Mouse (Mus musculus) adrenal gland (tissue): ENCODE data around the gene Lpar5.
"Not testable (repeated sequence)": the region's sequence is repeated elsewhere in the genome, so short reads cannot be mapped to it uniquely, and the experiment has no call there.

Experiments used
- intact Hi-C: fragments of 180-260 bp; cut with DNase I; formaldehyde crosslinking; loops from one replicate; pipeline ENCODE4 v1.15.1; 2025
- long read RNA-seq, 2 experiments: library from polyadenylated mRNA; unstranded; transcript quantifications; one replicate each; pipeline ENCODE4 v2.0.0; 2020; ENCODE audit warnings: borderline replicate concordance in 1 of 2; ENCODE audit not compliant: insufficient replicate concordance in 1 of 2

Gene Lpar5
- long read RNA-seq, experiment 1: 0 reads
- long read RNA-seq, experiment 2: 0 reads

DNA sequence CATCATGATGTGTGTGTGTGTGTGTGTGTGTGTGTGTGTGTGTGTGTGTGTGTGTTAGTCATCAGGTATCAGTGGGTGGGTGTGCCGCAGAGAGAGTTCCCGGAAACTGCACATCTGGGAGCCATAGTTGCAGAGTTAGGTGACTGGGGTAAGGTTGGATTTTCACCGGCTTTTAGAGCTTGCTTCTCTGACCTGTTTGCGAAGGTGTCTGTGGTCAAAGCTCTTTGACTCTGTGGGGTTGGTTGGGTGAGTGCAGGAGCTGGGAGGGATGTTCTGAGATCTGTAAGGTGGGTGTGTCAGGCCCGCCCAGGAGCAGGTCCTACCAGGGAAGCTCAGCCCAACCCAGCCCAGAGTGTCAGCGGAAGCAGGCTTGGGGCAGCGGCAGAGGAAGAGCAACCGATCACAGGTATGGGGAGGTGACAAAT lies at the start of gene Lpar5:
TSS of gene Lpar5 (plus strand) at position 350 of the 425 bp plus-strand sequence.
- intact Hi-C loops: no loop called here

DNA sequence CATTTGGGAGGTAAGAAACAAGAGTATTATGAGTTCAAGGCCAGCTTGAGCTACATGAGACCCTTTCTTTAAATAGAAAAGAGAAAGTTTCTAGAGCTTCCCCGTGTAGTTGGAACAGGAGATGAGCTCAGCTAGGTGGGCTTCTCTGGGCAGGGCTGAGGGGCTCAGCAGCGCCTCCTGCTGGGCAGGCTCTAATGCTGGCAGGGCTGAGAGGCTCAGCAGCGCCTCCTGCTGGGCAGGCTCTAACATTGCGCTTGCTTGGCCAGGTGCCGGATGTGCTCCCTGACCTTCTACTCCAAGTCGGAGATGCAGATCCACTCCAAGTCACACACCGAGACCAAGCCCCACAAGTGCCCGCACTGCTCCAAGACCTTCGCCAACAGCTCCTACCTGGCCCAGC lies 37.2 kb upstream of the Lpar5 start:
- intact Hi-C loops: not testable (repeated sequence)

DNA sequence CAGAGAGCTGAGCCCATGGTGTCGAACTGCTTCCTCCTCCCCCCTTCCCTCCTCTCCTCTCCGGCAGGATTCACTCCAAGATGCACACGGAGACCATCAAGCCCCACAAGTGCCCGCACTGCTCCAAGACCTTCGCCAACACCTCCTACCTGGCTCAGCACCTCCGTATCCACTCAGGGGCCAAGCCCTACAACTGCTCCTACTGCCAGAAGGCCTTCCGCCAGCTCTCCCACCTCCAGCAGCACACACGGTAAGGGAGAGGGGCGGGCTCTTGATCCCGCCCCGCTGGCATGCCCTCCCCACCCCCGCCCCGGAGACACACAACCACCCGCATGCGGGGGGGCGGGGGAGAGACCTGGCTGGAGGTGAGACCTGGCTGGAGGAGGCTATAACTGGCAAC lies 36.1 kb upstream of the Lpar5 start:
- intact Hi-C loops: no loop called here

DNA sequence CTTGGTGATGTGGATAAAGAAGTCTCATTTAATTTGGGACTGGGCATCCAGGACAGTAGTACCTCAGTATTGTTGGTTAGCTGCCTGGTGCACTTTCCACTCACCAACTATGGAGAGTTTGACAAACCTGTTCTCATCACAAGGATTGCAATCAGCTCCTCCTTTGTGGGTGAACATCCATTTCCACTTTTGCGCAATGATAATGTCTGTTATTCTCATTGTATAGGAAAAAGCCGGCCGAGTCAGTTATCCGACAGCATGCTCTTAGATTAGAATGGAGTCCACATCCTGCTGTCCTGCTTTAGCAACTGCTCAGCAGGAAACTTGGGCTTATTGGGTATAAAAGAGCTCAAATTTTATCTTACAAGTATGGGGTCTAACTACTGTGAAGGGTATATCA lies 29.1 kb upstream of the Lpar5 start:
- intact Hi-C loops: loop anchor here (2.0 kb wide), 1 partner anchor 30 kb away; the partner anchor contains the start of gene Zfp384

DNA sequence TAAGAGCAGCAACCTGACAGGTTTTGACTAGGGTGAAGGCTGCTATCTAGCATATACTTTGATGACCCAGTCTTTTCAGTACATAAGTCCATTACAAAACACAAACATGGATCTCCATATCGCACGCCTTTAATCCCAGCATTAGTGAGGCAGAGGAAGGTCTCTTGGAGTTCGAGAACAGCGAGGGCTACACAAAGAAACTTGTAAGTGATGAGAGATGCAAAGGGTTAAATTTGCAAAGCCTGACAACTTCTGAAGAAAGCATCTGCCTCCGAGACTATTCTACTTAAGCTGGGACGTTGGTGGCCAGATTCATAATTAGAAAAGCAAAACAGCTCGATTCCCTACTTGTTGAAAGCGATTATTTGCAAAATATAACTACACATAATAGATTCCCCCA lies 28.6 kb upstream of the Lpar5 start:
- intact Hi-C loops: loop anchor here (2.0 kb wide), 1 partner anchor 30 kb away; the partner anchor contains the start of gene Zfp384

DNA sequence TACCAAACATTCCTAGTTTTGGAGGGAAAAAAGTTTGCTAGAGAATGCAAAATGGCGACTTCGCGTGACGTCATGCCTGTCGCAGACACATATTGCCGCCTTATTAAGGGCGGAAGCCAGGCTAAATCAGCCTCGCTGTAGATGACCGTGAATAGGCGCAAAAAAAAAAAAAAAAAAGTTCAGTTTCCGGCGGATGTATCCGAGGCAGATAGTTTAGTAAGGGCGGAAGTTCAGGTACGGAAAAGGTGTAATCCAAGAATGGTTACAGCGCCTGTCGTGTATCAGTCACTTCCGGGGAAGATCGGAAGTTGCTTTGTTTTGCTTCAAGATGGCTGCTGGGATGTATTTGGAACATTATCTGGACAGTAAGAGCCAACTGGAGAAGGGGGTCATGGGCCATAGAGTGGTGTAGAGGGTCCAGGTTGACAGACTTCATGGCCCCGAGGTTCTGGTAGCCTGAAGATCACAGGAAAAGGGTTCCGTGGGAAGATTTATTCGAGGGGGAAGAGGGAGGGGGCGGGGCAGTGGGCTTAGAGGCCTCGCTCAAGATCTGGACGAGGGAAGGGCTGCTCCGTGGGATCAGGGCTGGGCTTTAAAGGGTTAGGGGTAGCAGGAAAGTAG lies 28.1 kb upstream of the Lpar5 start, which contains the start of gene Ing4:
TSS of gene Ing4 (plus strand) at position 228 of the 621 bp plus-strand sequence.
- intact Hi-C loops: loop anchor here (2.0 kb wide), 1 partner anchor 31 kb away; the partner anchor contains the start of gene Zfp384

DNA sequence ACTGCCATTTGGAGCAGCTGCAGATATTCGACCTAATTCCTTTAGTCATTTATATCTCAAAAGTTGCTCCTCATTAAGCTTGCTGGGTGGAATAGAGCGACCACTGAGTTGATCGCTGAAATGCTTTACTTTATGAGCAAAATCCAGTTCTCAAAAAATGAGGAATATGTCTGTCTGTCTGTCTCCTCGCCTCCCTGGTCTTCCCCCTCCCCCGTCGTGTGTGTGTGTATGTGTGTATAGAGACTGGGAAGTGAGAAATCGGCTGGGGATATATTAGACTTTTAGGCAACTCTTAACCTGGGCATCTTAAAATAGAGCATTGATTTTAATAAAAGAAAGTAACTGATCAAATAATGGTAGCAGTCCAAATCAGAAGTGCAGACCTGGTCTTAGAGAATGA lies 27.5 kb upstream of the Lpar5 start:
- intact Hi-C loops: no loop called here

DNA sequence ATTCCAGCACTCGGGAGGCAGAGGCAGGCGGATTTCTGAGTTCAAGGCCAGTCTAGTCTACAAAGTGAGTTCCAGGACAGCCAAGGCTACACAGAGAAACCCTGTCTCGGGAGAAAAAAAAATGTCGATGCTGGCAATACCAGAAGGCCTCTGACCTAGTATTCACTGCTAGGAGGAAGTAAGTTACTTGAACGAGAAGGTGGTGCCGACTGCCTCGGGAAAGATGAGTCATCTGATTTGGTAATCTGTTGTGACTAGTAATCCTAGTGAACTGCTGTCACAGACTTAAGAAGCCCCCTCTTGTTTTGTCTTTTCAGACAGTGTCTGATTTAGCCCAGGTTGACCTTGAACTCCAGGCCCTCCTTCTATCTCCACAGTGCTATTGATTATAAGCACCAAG lies 26.7 kb upstream of the Lpar5 start:
- intact Hi-C loops: no loop called here

DNA sequence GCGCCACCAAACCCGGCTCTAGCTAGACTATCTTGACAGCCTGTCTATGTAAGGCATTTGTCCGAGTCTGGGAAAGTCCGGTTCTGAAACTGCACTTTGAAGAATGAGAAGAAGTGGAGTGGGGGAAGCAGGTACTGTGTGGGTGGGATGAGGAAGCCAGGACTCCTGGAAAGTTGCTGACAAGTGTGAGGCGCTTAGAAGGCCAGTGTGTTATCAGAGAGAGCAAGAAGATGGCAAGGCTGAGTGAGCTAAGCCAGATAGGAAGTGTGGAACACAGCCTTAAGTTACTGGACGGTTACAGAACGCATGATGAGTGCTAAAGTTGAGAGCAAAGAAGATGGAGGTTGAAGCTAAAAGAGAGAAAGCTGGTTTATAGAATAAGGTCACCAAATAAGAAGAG lies 25.6 kb upstream of the Lpar5 start:
- intact Hi-C loops: no loop called here

DNA sequence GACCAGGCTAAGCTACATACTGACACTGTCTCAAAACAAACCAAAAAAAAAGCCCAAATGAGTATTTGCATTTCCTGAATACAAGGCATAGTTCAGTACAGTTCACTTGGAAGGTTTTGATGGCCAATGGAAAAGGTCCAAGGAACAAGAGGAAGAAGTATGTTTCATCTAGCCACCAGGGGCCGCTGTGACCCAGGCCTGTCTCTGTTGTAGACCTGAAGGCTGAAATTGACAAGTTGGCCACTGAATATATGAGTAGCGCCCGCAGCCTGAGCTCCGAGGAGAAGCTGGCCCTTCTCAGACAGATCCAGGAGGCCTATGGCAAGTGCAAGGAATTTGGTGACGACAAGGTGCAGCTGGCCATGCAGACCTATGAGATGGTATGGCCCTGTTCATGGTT lies 21.0 kb upstream of the Lpar5 start:
- intact Hi-C loops: loop anchor here (2.0 kb wide), 1 partner anchor 36 kb away; no protein-coding TSS in a partner anchor

DNA sequence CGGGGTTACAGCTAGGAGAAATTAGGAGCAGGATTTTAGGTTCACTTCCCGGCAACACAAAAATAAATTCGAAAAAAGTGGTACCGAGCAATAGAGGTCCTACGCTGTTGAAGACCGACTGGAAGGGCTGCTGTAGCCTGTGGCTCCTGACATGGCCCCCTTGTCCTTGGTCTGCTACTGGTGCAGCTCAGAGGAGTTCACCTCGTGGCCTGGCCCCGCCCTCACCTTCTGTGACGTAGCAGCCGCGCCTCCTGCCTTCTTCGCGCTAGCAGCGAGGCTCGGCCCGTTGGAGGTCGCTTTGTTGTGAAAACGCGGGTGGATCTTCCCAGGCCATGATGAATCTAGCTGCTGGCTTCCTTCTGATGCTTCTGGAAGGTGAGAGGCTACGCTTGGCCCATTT lies 18.0 kb upstream of the Lpar5 start, which contains the start of gene Acrbp:
TSS of gene Acrbp (plus strand) at position 12 of the 400 bp plus-strand sequence.
- intact Hi-C loops: no loop called here

DNA sequence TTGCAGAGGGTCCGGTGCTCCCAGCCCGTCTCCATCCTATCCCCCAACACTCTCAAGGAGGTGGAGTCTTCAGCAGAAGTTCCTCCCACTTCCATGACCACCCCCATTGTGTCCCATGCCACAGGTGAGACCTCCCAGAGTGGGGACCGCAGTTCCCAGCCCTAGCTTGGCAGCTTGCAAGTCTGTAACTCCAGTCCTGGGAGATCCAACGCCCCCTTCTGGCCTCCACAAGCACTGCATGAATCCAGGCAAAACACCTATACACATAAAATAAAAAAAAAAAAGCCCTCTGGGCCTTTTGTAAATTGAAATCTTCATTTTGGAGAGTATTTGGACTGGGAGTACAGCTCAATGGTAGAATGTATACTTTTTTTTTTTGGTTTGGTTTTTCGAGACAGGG lies 16.5 kb upstream of the Lpar5 start:
- intact Hi-C loops: no loop called here

DNA sequence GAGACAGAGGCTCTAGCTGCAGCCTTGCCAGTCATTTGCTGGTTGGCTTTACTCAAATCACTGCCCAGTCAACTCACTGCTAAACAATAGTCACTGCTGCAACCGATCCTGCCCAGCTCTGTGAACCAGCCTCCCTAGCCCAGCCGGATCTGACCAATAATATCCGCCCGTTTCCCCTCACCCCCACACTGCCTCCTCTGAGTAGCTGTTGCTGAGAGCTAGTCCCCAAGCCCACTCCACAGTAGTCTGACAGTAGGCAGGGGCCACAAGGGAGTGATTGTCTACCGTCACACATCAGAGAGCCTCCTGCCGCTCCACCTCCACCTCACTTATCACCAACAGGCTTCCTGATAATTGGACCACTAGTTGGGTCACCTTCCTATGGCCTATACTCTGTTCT lies 6.2 kb upstream of the Lpar5 start:
- intact Hi-C loops: no loop called here

DNA sequence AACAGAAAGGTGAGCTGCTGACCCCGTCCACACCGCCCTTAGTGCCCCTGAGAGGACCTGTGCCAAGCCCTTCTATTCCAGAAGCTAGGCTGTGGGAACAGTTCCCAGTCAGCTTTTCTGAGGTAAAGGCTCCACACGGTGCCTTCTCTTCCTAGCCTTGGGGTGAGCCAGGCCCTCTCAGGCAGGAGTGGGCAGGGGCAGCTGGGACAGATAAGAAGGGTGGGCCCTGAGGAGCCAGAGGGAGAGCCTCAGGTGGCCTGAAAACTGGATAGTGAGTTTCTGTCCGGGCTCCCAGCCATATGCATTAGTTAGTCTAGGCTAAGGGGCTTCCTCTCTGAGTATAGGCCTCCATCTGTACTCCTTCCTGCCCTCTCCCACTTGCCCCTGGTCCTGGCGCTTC lies 5.2 kb upstream of the Lpar5 start:
- intact Hi-C loops: no loop called here

DNA sequence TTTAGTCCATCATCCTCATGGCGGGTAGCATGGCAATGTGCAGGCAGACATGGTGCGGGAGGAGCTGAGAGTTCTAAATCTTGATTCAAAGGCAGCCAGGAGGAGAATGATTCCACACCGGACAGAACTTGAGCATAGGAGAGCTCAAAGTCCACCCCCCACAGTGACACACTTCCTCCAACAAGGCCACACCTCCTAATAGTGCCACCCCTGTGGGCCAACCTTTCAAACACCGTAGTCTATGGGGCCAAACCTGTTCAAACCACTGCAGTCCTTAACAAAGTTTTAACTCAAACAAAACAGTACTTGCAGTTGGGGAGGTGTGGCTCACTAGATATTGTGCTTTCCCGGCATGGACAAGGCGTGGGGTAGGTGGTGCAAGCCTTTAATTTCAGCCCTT lies 3.8 kb upstream of the Lpar5 start:
- intact Hi-C loops: no loop called here

DNA sequence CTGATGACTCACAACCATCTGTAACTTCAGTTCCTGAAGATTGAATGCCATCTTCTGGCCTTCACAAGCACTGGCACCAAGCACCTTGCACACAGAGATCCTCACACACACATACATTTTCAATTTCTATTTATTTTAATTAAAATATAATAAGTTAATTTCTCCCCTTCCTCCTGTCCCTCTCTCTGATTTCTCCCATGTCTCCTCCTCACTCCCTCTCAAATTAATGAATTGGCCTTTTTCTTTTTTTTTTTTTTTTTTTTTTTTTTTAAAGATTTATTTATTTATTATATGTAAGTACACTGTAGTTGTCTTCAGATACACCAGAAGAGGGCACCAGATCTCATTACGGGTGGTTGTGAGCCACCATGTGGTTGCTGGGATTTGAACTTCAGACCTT lies 2.5 kb upstream of the Lpar5 start:
- intact Hi-C loops: not testable (repeated sequence)

DNA sequence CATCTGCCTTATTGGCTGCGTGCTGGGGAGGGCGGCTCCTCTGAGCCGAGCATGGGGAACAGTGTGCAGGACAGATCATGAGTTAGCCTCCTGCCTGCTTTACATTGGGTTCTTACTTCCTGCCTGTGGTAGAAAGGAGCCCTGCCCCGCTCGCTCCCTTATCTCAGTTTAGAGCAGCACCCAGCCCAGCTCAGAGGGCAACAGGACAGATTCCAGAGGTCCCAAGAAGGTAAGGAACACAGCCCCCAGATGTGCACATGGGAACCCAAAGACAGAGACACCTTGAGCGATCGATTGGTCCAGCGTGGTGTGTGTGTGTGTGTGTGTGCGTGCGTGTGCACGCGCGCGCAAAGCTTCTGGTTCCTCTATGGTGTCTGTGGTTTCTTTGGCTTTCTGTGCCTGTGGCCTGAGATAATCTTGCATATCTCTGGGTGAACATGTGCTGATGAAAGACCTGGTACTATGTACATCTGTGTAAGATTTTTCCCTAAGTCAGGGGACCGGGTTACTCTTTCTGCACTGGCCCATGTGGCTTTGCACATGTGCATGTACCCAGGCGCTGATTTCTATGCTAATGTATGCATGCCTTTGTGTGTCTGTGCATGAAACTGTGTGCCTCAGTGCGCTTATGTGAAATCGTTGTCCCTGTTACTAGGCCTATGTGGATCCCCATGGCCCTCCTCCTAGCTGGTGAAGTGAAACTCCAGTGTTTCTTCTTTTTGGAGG lies 3.6 kb downstream of the Lpar5 start:
- intact Hi-C loops: no loop called here

DNA sequence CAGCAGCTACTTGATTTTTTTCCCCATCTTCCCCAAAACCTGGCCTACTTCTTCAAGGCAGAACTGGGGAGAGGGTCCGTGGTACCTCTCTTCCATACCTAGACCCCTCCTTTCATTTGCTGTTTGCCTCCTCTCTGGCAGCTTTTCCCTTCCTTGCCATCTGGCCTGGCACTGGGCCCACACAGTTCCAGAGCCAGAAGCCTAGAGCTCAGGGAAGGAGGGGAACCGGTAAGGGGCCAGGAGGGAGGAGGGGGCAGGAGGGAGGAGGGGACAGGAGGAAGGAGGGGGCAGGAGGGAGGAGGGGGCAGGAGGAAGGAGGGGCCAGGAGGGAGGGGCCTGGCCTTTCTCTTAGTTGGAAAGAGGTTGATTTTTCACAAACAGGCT lies 4.2 kb downstream of the Lpar5 start:
- intact Hi-C loops: no loop called here

DNA sequence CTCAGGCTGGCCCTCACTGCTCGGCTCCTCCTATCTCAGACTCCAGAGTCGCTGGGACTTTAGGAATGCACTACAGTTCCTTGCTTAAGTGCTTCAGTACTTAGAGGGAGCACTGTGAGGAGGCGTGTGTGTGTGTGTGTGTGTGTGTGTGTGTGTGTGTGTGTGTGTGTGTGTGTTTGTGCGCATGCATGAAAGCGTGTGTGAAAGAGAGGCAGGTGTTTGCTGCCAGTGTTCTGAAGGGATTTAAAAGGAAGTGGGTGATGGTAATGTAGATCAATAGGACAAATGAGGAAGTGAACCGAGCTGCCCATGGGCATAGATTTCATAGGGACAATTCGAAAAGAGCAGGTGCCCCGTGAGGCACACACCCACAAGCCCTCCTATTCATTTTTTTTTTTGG lies 6.1 kb downstream of the Lpar5 start:
- intact Hi-C loops: no loop called here

DNA sequence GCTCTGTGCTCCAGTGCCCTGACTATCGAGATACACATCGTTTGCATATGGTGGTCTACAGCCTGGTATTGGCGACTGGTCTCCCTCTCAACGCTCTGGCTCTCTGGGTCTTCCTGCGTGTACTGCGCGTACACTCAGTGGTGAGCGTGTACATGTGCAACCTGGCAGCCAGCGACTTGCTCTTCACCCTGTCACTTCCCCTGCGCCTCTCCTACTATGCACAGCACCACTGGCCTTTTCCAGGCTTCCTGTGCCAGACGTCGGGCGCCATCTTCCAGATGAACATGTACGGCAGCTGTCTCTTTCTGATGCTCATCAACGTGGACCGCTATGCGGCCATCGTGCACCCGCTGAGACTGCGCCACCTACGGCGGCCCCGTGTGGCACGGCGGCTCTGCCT lies 13.7 kb downstream of the Lpar5 start:
- intact Hi-C loops: loop anchor here (5.0 kb wide), 2 partner anchors 179 to 224 kb away; partner anchors contain the start of gene P3h3

DNA sequence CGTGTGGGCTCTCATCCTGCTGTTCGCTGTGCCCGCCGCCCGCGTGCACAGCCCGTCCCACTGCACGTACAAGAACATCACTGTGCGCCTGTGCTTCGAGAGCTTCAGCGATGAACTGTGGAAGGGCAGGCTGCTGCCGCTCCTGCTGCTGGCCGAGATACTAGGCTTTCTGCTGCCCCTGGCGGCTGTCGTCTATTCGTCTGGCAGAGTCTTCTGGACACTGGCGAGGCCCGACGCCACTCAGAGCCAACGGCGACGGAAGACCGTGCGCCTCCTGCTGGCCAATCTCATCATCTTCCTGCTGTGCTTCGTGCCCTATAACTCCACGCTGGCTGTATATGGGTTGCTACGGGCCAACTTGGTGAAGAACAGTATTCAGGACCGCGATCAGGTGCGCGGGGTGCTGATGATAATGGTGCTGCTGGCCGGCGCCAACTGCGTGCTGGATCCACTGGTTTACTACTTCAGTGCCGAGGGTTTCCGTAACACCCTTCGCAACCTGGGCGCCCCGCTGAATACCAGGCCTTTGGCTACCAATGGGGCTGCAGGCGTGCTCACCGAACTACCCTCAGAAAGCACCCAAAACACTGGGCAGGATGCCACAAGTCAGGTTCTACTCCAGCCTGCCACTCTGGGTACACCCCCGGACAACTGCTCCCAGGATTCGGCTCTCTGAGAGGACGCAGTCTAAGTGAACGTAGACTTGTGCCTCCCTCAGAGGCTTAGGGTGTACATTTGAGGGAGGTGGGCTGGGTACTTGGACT lies 14.3 kb downstream of the Lpar5 start:
- intact Hi-C loops: loop anchor here (2.0 to 5.0 kb wide), 3 partner anchors 35 to 225 kb away; partner anchors contain the start of gene P3h3
